In the genomic region with DNA sequence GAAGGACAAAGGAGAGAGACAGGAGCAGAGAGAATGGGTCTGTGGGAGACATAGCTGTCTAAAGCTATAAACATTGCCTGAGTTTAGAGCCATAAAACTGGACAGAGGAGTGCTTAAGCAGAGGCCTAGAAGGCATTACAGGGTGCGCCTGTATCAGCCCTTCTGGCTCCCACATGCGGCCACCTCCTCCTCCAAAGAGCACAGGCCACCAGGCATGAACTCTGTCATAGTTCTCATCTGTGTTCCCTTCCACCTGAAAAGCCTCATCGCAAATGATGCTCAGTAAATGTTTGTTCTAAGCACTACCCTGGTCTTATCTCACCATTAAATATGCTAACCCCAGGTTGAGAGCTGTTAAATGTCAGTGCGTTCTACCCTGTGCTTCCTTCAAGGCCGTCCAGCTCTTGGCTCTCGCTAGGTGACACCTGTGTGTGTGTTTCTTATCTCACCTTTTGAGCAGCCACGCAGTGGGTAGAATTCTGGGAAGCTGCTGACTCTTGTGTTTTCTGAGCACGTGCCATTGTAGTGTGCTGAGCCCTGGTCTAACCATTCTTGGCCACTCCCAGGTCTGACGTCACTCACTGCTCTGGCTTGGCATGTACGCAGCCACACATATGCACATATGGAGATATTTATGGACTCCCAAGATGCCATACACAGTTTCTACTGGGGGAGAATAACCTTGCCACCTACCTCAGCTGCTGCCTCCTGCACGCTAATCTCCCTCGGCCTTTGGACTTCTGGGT, we compare ENCODE assay signal across 10 mouse cellular contexts. TPM values are rescaled to one million over a fixed set of nuclear protein-coding genes. Genes with fewer than 3 reads are reported as not detected.
A peak's percentile ranks its signal among the peaks of the same experiment; 100 is the strongest.
DNase-seq lines count a peak whose midpoint lies in the region; ATAC-seq and TF ChIP-seq lines count a peak whose summit lies in the region.
"Had no signal": no experiment of that assay in that cellular context is flagged by ENCODE, and none has a peak within 500 bp of the region (broad histone marks: within the 10 kb centered on the region; RNA-seq: fewer than 3 reads in every experiment).

No protein-coding gene starts in this region.

- no peak for TF ChIP-seq CTCF in kidney, postnatal 0 days (IDR thresholded peaks at IDR 0.05; ENCODE audit: low read depth)
- no peak for TF ChIP-seq CTCF in hindbrain, postnatal 0 days (IDR thresholded peaks at IDR 0.05; ENCODE audit: low read depth)

- no peaks in the 10 kb centered on the region for H3K27me3 ChIP-seq in kidney, postnatal 0 days (ENCODE audit: insufficient read depth, low read length)
- no peaks in the 10 kb centered on the region for H3K27me3 ChIP-seq in embryonic facial prominence, embryonic 14.5 days (replicated peaks; ENCODE audit: control insufficient read depth, insufficient read depth, low read length)
- no peaks in the 10 kb centered on the region for H3K27me3 ChIP-seq in liver, embryonic 12.5 days (replicated peaks)
- no peaks in the 10 kb centered on the region for H3K27me3 ChIP-seq in stomach, embryonic 16.5 days (ENCODE audit: control insufficient read depth, insufficient read depth, low read length)
- H3K27me3 ChIP-seq in kidney, embryonic 14.5 days (ENCODE audit: control insufficient read depth, insufficient read depth, low read length) = no peaks in the 10 kb centered on the region
- H3K27me3 ChIP-seq in hindbrain, postnatal 0 days (ENCODE audit: insufficient read depth, low read length) = no peaks in the 10 kb centered on the region
- H3K27me3 ChIP-seq: midbrain, embryonic 13.5 days had no signal

- 0 out of 2 replicates have a peak, but pooled peaks have one; percentile 55 for ATAC-seq in kidney, postnatal 0 days (replicated peaks; ENCODE audit: low FRiP score, low read depth)
- ATAC-seq in embryonic facial prominence, embryonic 14.5 days (ENCODE audit: low read depth) = peak; percentile 70
- ATAC-seq in liver, embryonic 12.5 days = 0 out of 2 replicates have a peak, but pooled peaks have one; percentile 30
- peak; percentile 88 for ATAC-seq in stomach, embryonic 16.5 days (ENCODE audit: insufficient read depth, low FRiP score)
- no peak for ATAC-seq in kidney, embryonic 14.5 days (ENCODE audit: low FRiP score, low TSS enrichment)
- ATAC-seq in hindbrain, postnatal 0 days = no peak
- ATAC-seq: midbrain, embryonic 13.5 days had no signal

- WGBS in kidney, postnatal 0 days = 73% methylated on average over 12 of the region's 12 CpGs
- WGBS in embryonic facial prominence, embryonic 14.5 days = 66% methylated on average over 12 of the region's 12 CpGs
- 61% methylated on average over 12 of the region's 12 CpGs for WGBS in liver, embryonic 12.5 days (ENCODE audit: insufficient replicate concordance)
- WGBS in stomach, embryonic 16.5 days = 61% methylated on average over 12 of the region's 12 CpGs
- WGBS in kidney, embryonic 14.5 days = 80% methylated on average over 12 of the region's 12 CpGs
- WGBS in hindbrain, postnatal 0 days = 90% methylated on average over 12 of the region's 12 CpGs

- H3K4me2 ChIP-seq in kidney, postnatal 0 days (ENCODE audit: low read length) = no peak overlapping the region
- H3K4me2 ChIP-seq in embryonic facial prominence, embryonic 14.5 days (ENCODE audit: low read depth, low read length) = no peak overlapping the region
- H3K4me2 ChIP-seq in liver, embryonic 12.5 days = no peak overlapping the region
- peak overlapping the region; percentile 45 for H3K4me2 ChIP-seq in stomach, embryonic 16.5 days (ENCODE audit: low read depth, low read length)
- no peak overlapping the region for H3K4me2 ChIP-seq in kidney, embryonic 14.5 days (replicated peaks; ENCODE audit: low read depth, low read length)
- no peak overlapping the region for H3K4me2 ChIP-seq in hindbrain, postnatal 0 days (ENCODE audit: low read depth, low read length)
- H3K4me2 ChIP-seq: midbrain, embryonic 13.5 days had no signal

- H3K4me1 ChIP-seq in kidney, postnatal 0 days (replicated peaks; ENCODE audit: insufficient read depth, low read length) = peaks cover 2% of the 10 kb centered on the region; the same call in 1 of the 2 replicates
- peaks cover 49% of the 10 kb centered on the region for H3K4me1 ChIP-seq in embryonic facial prominence, embryonic 14.5 days (ENCODE audit: control insufficient read depth, insufficient read depth, low read length)
- H3K4me1 ChIP-seq in liver, embryonic 12.5 days = peaks cover 48% of the 10 kb centered on the region
- H3K4me1 ChIP-seq in stomach, embryonic 16.5 days (ENCODE audit: control insufficient read depth, insufficient read depth, low read length) = peaks cover 44% of the 10 kb centered on the region
- peaks cover 11% of the 10 kb centered on the region; the same call in 1 of the 2 replicates for H3K4me1 ChIP-seq in kidney, embryonic 14.5 days (ENCODE audit: control insufficient read depth, insufficient read depth, low read length)
- H3K4me1 ChIP-seq in hindbrain, postnatal 0 days (ENCODE audit: insufficient read depth, low read length) = peaks cover 18% of the 10 kb centered on the region

- no peaks in the 10 kb centered on the region for H3K36me3 ChIP-seq in kidney, postnatal 0 days (ENCODE audit: insufficient read depth, low read length)
- peaks cover 18% of the 10 kb centered on the region; the same call in 1 of the 2 replicates for H3K36me3 ChIP-seq in embryonic facial prominence, embryonic 14.5 days (ENCODE audit: control insufficient read depth, insufficient read depth, low read length)
- H3K36me3 ChIP-seq in liver, embryonic 12.5 days = no peaks in the 10 kb centered on the region
- H3K36me3 ChIP-seq in stomach, embryonic 16.5 days (ENCODE audit: control insufficient read depth, insufficient read depth, low read length) = no peaks in the 10 kb centered on the region
- H3K36me3 ChIP-seq in kidney, embryonic 14.5 days (ENCODE audit: control insufficient read depth, insufficient read depth, low read length) = no peaks in the 10 kb centered on the region; the same call in 1 of the 2 replicates
- H3K36me3 ChIP-seq in hindbrain, postnatal 0 days (ENCODE audit: insufficient read depth, low read length) = no peaks in the 10 kb centered on the region
- H3K36me3 ChIP-seq: midbrain, embryonic 13.5 days had no signal

- no peak for DNase-seq in kidney, postnatal 0 days (ENCODE audit: low spot score)
- DNase-seq in kidney, postnatal 36 days = no peak
- peak; percentile 77 for DNase-seq in embryonic facial prominence, embryonic 14.5 days (ENCODE audit: low spot score)
- DNase-seq in hindbrain, postnatal 0 days (ENCODE audit: low spot score) = no peak
- DNase-seq: cerebellum, postnatal 10 days; right cerebral cortex, postnatal 14 days had no signal

- no peak overlapping the region for H3K9ac ChIP-seq in kidney, postnatal 0 days (ENCODE audit: low read depth, low read length)
- H3K9ac ChIP-seq in embryonic facial prominence, embryonic 14.5 days (ENCODE audit: low read depth, low read length) = no peak overlapping the region
- no peak overlapping the region for H3K9ac ChIP-seq in liver, embryonic 12.5 days
- H3K9ac ChIP-seq in stomach, embryonic 16.5 days (ENCODE audit: low read length) = 0 out of 2 replicates have a peak overlapping the region, but pooled peaks have one; percentile 18
- no peak overlapping the region for H3K9ac ChIP-seq in kidney, embryonic 14.5 days (ENCODE audit: low read depth, low read length)
- no peak overlapping the region for H3K9ac ChIP-seq in hindbrain, postnatal 0 days (replicated peaks; ENCODE audit: low read length)
- H3K9ac ChIP-seq: midbrain, embryonic 13.5 days had no signal

- H3K9me3 ChIP-seq in kidney, postnatal 0 days (replicated peaks; ENCODE audit: low read length) = no peaks in the 10 kb centered on the region
- H3K9me3 ChIP-seq in embryonic facial prominence, embryonic 14.5 days (ENCODE audit: control insufficient read depth, low read length) = no peaks in the 10 kb centered on the region
- H3K9me3 ChIP-seq in liver, embryonic 12.5 days (replicated peaks) = no peaks in the 10 kb centered on the region
- H3K9me3 ChIP-seq in stomach, embryonic 16.5 days (replicated peaks; ENCODE audit: control insufficient read depth, low read length) = no peaks in the 10 kb centered on the region
- no peaks in the 10 kb centered on the region for H3K9me3 ChIP-seq in kidney, embryonic 14.5 days (ENCODE audit: control insufficient read depth, low read length)
- no peaks in the 10 kb centered on the region for H3K9me3 ChIP-seq in hindbrain, postnatal 0 days (ENCODE audit: low read length)
- H3K9me3 ChIP-seq: midbrain, embryonic 13.5 days had no signal

- no peak overlapping the region for H3K27ac ChIP-seq in kidney, postnatal 0 days
- H3K27ac ChIP-seq in embryonic facial prominence, embryonic 14.5 days (replicated peaks; ENCODE audit: low read depth, low read length) = peak overlapping the region; percentile 52
- no peak overlapping the region for H3K27ac ChIP-seq in liver, embryonic 12.5 days
- peak overlapping the region; percentile 95 for H3K27ac ChIP-seq in stomach, embryonic 16.5 days (ENCODE audit: low read length)
- H3K27ac ChIP-seq in kidney, embryonic 14.5 days (ENCODE audit: low read depth, low read length) = no peak overlapping the region
- H3K27ac ChIP-seq in hindbrain, postnatal 0 days = no peak overlapping the region
- H3K27ac ChIP-seq: midbrain, embryonic 13.5 days had no signal

- no peak overlapping the region for H3K4me3 ChIP-seq in kidney, postnatal 0 days (replicated peaks; ENCODE audit: low read depth, low read length)
- H3K4me3 ChIP-seq in embryonic facial prominence, embryonic 14.5 days (ENCODE audit: low read depth, low read length) = no peak overlapping the region
- no peak overlapping the region for H3K4me3 ChIP-seq in liver, embryonic 12.5 days
- H3K4me3 ChIP-seq in stomach, embryonic 16.5 days (replicated peaks; ENCODE audit: low read length) = no peak overlapping the region
- no peak overlapping the region for H3K4me3 ChIP-seq in kidney, embryonic 14.5 days (ENCODE audit: low read length)
- no peak overlapping the region for H3K4me3 ChIP-seq in hindbrain, postnatal 0 days (ENCODE audit: low read length)
- H3K4me3 ChIP-seq: midbrain, embryonic 13.5 days had no signal

RNA-seq across cellular contexts. Expression of gene Mbnl2, which starts 37.4 kb away (rescaled TPM):
- 119 and 122 TPM in 2 replicates for polyA plus RNA-seq in kidney, postnatal 0 days (2015; fragmentation: Nextera tagmentation; extraction: Ambion mirVana)
- polyA plus RNA-seq in embryonic facial prominence, embryonic 14.5 days (2014; fragmentation: Nextera tagmentation; extraction: Ambion mirVana) = 157 and 162 TPM in 2 replicates
- 19.3 and 20.2 TPM in 2 replicates for polyA plus RNA-seq in liver, embryonic 12.5 days (2016; fragmentation: Nextera tagmentation; extraction: Ambion mirVana)
- 131 and 136 TPM in 2 replicates for polyA plus RNA-seq in stomach, embryonic 16.5 days (2015; fragmentation: Nextera tagmentation; extraction: Ambion mirVana)
- 61.3 and 84.9 TPM in 2 replicates for polyA plus RNA-seq in kidney, embryonic 14.5 days (2014; fragmentation: Nextera tagmentation; extraction: Ambion mirVana)
- 56.1 and 78.3 TPM in 2 replicates for total RNA-seq in hindbrain, postnatal 0 days (2014; rRNA removed)
- polyA plus RNA-seq in hindbrain, postnatal 0 days (2015; fragmentation: Nextera tagmentation; extraction: Ambion mirVana) = 28.6 and 28.9 TPM in 2 replicates

Comparison
In these comparisons a context has a peak if more than half of its experiments do, and no peak if none do; other contexts are left out.
1. ATAC-seq: peak in kidney, postnatal 0 days (single experiment), embryonic facial prominence, embryonic 14.5 days (single experiment), liver, embryonic 12.5 days (single experiment) and stomach, embryonic 16.5 days (single experiment); none in kidney, embryonic 14.5 days (single experiment) and hindbrain, postnatal 0 days (single experiment).
2. H3K27ac ChIP-seq: peak in embryonic facial prominence, embryonic 14.5 days (single experiment) and stomach, embryonic 16.5 days (single experiment); none in kidney, postnatal 0 days (single experiment), liver, embryonic 12.5 days (single experiment), kidney, embryonic 14.5 days (single experiment) and hindbrain, postnatal 0 days (single experiment).